Mouse (Mus musculus) spleen, postnatal 36 days (tissue): Measurements from ENCODE around the gene Npr2.
"Not testable (repeated sequence)": the region's sequence is repeated elsewhere in the genome, so short reads cannot be mapped to it uniquely, and the experiment has no call there.

Experiments used
- DNase-seq, 2 experiments: peaks; one replicate each; pipeline ENCODE4 v3.0.0; 2022; ENCODE audit warnings: low spot score in 2 of 2, mixed read lengths in 1 of 2

Npr2 gene

GRCm38 (mm10) chr4:43631046-43631955 lies at the start of gene Npr2:
TSS of gene Npr2 (plus strand) at chr4:43631935.
- no peak for DNase-seq

GRCm38 (mm10) chr4:43582241-43582640 lies 49.5 kb upstream of the Npr2 start:
- DNase-seq: no peak

GRCm38 (mm10) chr4:43583421-43583820 lies 48.3 kb upstream of the Npr2 start:
- DNase-seq: no peak

GRCm38 (mm10) chr4:43584444-43585416 lies 47.0 kb upstream of the Npr2 start, which contains the start of gene Msmp:
TSS of gene Msmp (minus strand) at chr4:43584494.
- DNase-seq: no peak

GRCm38 (mm10) chr4:43585682-43586081 lies 46.1 kb upstream of the Npr2 start:
- DNase-seq: no peak

- no peak for DNase-seq
Observed at GRCm38 (mm10) chr4:43586411-43586810, 45.3 kb upstream of the Npr2 start.

GRCm38 (mm10) chr4:43587681-43588080 lies 44.1 kb upstream of the Npr2 start:
- DNase-seq: no peak

GRCm38 (mm10) chr4:43591543-43591942 lies 40.2 kb upstream of the Npr2 start:
- DNase-seq: no peak

GRCm38 (mm10) chr4:43591961-43592360 lies 39.8 kb upstream of the Npr2 start:
- no peak for DNase-seq

GRCm38 (mm10) chr4:43593453-43593852 lies 38.3 kb upstream of the Npr2 start:
- DNase-seq: no peak

- not testable (repeated sequence) for DNase-seq
Observed at GRCm38 (mm10) chr4:43596597-43596996, 35.1 kb upstream of the Npr2 start.

GRCm38 (mm10) chr4:43598200-43598599 lies 33.5 kb upstream of the Npr2 start:
- peak in 1 of 2 experiments; percentile 26 for DNase-seq

GRCm38 (mm10) chr4:43598650-43599380 lies 32.9 kb upstream of the Npr2 start:
- DNase-seq: no peak

- DNase-seq: no peak
Observed at GRCm38 (mm10) chr4:43600195-43600934, 31.4 kb upstream of the Npr2 start.

- no peak for DNase-seq
Observed at GRCm38 (mm10) chr4:43604099-43604498, 27.6 kb upstream of the Npr2 start.

- peak; percentile 37 to 60 for DNase-seq
Observed at GRCm38 (mm10) chr4:43604751-43605685, 26.7 kb upstream of the Npr2 start.

- no peak for DNase-seq
Observed at GRCm38 (mm10) chr4:43612534-43612933, 19.2 kb upstream of the Npr2 start.

- DNase-seq: peak in 1 of 2 experiments; percentile 18
Observed at GRCm38 (mm10) chr4:43613060-43613730, 18.5 kb upstream of the Npr2 start.

GRCm38 (mm10) chr4:43620146-43620778 lies 11.5 kb upstream of the Npr2 start:
- DNase-seq: no peak
